Mouse (Mus musculus) heart, embryonic 16.5 days (tissue): ENCODE results near the gene Rsu1. TPM values are rescaled to one million over a fixed set of nuclear protein-coding genes. Genes with fewer than 3 reads are reported as not detected.

Experiments used
- polyA plus RNA-seq: library from polyadenylated mRNA; unstranded; fragments of >200 nt; fragmentation: Nextera tagmentation; extraction: Ambion mirVana; gene quantifications from 2 replicates; pipeline ENCODE4 v1.2.1, GENCODE M21; 2015

Rsu1 gene
- polyA plus RNA-seq, 1 experiment from 2014 or later: 138 TPM

Other genes starting within 250 kb of the Rsu1 start
- gene Cubn, start 220.4 kb upstream of the Rsu1 start, polyA plus RNA-seq: 0.28 and 0.29 TPM in 2 replicates